Mouse (Mus musculus) limb, embryonic 15.5 days (tissue): ENCODE measurements around the gene 4930524J08Rik. TPM values are rescaled to one million over a fixed set of nuclear protein-coding genes. Genes with fewer than 3 reads are reported as not detected.

Source experiments
- ATAC-seq: fragments of 200-750 bp; cut with Nextera tagmentation; 2 replicates; pipeline ENCODE4 v1.8.0; 2017; ENCODE audit warnings: low read depth, moderate TSS enrichment; ENCODE audit not compliant: insufficient number of reproducible peaks, low FRiP score, low TSS enrichment
- H3K27ac ChIP-seq: fragments of 300-500 bp; sonication (generic); 2 replicates; pipeline ENCODE4 v1.5.1; 2015; ENCODE audit warnings: moderate library complexity, mild to moderate bottlenecking, inconsistent platforms
- H3K27me3 ChIP-seq: fragments of 300-500 bp; sonication (generic); 2 replicates; pipeline ENCODE4 v1.6.1; 2015; ENCODE audit warnings: inconsistent platforms
- H3K36me3 ChIP-seq: fragments of 300-500 bp; sonication (generic); 2 replicates; pipeline ENCODE4 v1.6.1; 2015; ENCODE audit warnings: inconsistent platforms
- H3K4me1 ChIP-seq: fragments of 300-500 bp; sonication (generic); 2 replicates; pipeline ENCODE4 v1.6.1; 2015; ENCODE audit warnings: inconsistent platforms
- H3K4me2 ChIP-seq: fragments of 300-500 bp; sonication (generic); 2 replicates; pipeline ENCODE4 v1.6.1; 2015; ENCODE audit warnings: mild to moderate bottlenecking, inconsistent platforms
- H3K4me3 ChIP-seq: fragments of 300-500 bp; sonication (generic); 2 replicates; pipeline ENCODE4 v1.5.1; 2015; ENCODE audit warnings: mild to moderate bottlenecking, inconsistent platforms
- H3K9ac ChIP-seq: fragments of 300-500 bp; sonication (generic); 2 replicates; pipeline ENCODE4 v1.6.1; 2015; ENCODE audit warnings: inconsistent platforms
- H3K9me3 ChIP-seq: fragments of 300-500 bp; sonication (generic); 2 replicates; pipeline ENCODE4 v1.6.1; 2016; ENCODE audit warnings: inconsistent platforms
- WGBS: fragments of 180-500 bp; shearing (Covaris S2); methylation state at CpG from one replicate; pipeline ENCODE4 v1.1.7; 2015; 5-methylcytosine and 5-hydroxymethylcytosine counted together
- polyA plus RNA-seq: library from polyadenylated mRNA; unstranded; fragments of >200 nt; fragmentation: Nextera tagmentation; extraction: Ambion mirVana; gene quantifications from 2 replicates; pipeline ENCODE4 v1.2.1, GENCODE M21; 2015

The 4930524J08Rik gene
- 1.7 and 2.2 TPM in 2 replicates for polyA plus RNA-seq

GRCm38 (mm10) chr5:99978699-99979442 lies at the start of gene 4930524J08Rik, which contains the start of gene Hnrnpd:
4930524J08Rik (plus strand) TSS chr5:99979061.
Hnrnpd (minus strand) TSS chr5:99978938.
- H3K4me2 ChIP-seq: peak within 1 kb of the TSS; percentile 63
- no peaks in the 10 kb centered on the region for H3K36me3 ChIP-seq
- H3K9me3 ChIP-seq: no peaks in the 10 kb centered on the region
- H3K27ac ChIP-seq: peak within 1 kb of the TSS; percentile 100
- under 1% methylated on average over 92 of the region's 97 CpGs for WGBS
- peak within 1 kb of the TSS; percentile 99 for H3K9ac ChIP-seq
- peaks cover 17% of the 10 kb centered on the region for H3K4me1 ChIP-seq
- H3K27me3 ChIP-seq: no peaks in the 10 kb centered on the region
- peak within 1 kb of the TSS; percentile 92 for H3K4me3 ChIP-seq
- peak; percentile 96 for ATAC-seq

- Histone ChIP-seq H3K27ac (no peak overlapping the region), H3K4me1 (no peaks in the 10 kb centered on the region), H3K36me3 (no peaks in the 10 kb centered on the region), H3K4me3 (no peak overlapping the region), H3K4me2 (no peak overlapping the region), H3K27me3 (no peaks in the 10 kb centered on the region), H3K9me3 (no peaks in the 10 kb centered on the region), H3K9ac (no peak overlapping the region)
- no peak for ATAC-seq
- 76% methylated on average over 6 of the region's 6 CpGs for WGBS
These were observed 47.0 kb upstream of the 4930524J08Rik start for GRCm38 (mm10) chr5:99931910-99932309.

GRCm38 (mm10) chr5:99939440-99939839 lies 39.4 kb upstream of the 4930524J08Rik start:
- Histone ChIP-seq H3K27ac (no peak overlapping the region), H3K27me3 (no peaks in the 10 kb centered on the region), H3K4me1 (no peaks in the 10 kb centered on the region), H3K9ac (no peak overlapping the region), H3K9me3 (no peaks in the 10 kb centered on the region), H3K36me3 (peaks cover 2% of the 10 kb centered on the region; the same call in 1 of the 2 replicates), H3K4me2 (no peak overlapping the region), H3K4me3 (no peak overlapping the region)
- 77% methylated on average over 3 of the region's 3 CpGs for WGBS
- no peak for ATAC-seq

- no peak overlapping the region for H3K9ac ChIP-seq
- no peak overlapping the region for H3K27ac ChIP-seq
- H3K36me3 ChIP-seq: peaks cover 7% of the 10 kb centered on the region; the same call in 1 of the 2 replicates
- no peak overlapping the region for H3K4me2 ChIP-seq
- H3K4me1 ChIP-seq: no peaks in the 10 kb centered on the region
- no peaks in the 10 kb centered on the region for H3K9me3 ChIP-seq
- no peak overlapping the region for H3K4me3 ChIP-seq
- no peak for ATAC-seq
- WGBS: 81% methylated on average over 10 of the region's 10 CpGs
- no peaks in the 10 kb centered on the region for H3K27me3 ChIP-seq
These were observed 37.6 kb upstream of the 4930524J08Rik start for GRCm38 (mm10) chr5:99941273-99941672.

- Histone ChIP-seq H3K27ac (no peak overlapping the region), H3K36me3 (peaks cover 7% of the 10 kb centered on the region; the same call in 1 of the 2 replicates), H3K4me1 (no peaks in the 10 kb centered on the region), H3K9me3 (no peaks in the 10 kb centered on the region), H3K4me2 (no peak overlapping the region), H3K4me3 (no peak overlapping the region), H3K27me3 (no peaks in the 10 kb centered on the region), H3K9ac (no peak overlapping the region)
- no peak for ATAC-seq
- 62% methylated on average over 10 of the region's 10 CpGs for WGBS
These were observed 36.9 kb upstream of the 4930524J08Rik start for GRCm38 (mm10) chr5:99941776-99942502.

- WGBS: 83% methylated on average over 5 of the region's 5 CpGs
- Histone ChIP-seq H3K4me1 (no peaks in the 10 kb centered on the region), H3K27me3 (no peaks in the 10 kb centered on the region), H3K36me3 (peaks cover 16% of the 10 kb centered on the region), H3K4me2 (no peak overlapping the region), H3K9ac (no peak overlapping the region), H3K27ac (no peak overlapping the region), H3K4me3 (no peak overlapping the region), H3K9me3 (no peaks in the 10 kb centered on the region)
- no peak for ATAC-seq
These were observed 26.3 kb upstream of the 4930524J08Rik start for GRCm38 (mm10) chr5:99952513-99952912.

- peaks cover 22% of the 10 kb centered on the region for H3K36me3 ChIP-seq
- H3K27ac ChIP-seq: no peak overlapping the region
- no peak for ATAC-seq
- no peaks in the 10 kb centered on the region for H3K9me3 ChIP-seq
- H3K4me1 ChIP-seq: no peaks in the 10 kb centered on the region
- 62% methylated on average over 1 of the region's 1 CpGs for WGBS
- H3K9ac ChIP-seq: no peak overlapping the region
- no peak overlapping the region for H3K4me2 ChIP-seq
- no peak overlapping the region for H3K4me3 ChIP-seq
- H3K27me3 ChIP-seq: no peaks in the 10 kb centered on the region
These were observed 25.0 kb upstream of the 4930524J08Rik start for GRCm38 (mm10) chr5:99953883-99954282.

- WGBS: 89% methylated on average over 1 of the region's 1 CpGs
- H3K9me3 ChIP-seq: no peaks in the 10 kb centered on the region
- H3K4me1 ChIP-seq: no peaks in the 10 kb centered on the region
- no peaks in the 10 kb centered on the region for H3K27me3 ChIP-seq
- no peak for ATAC-seq
- no peak overlapping the region for H3K4me2 ChIP-seq
- H3K27ac ChIP-seq: no peak overlapping the region
- no peak overlapping the region for H3K9ac ChIP-seq
- no peak overlapping the region for H3K4me3 ChIP-seq
- H3K36me3 ChIP-seq: peaks cover 42% of the 10 kb centered on the region
These were observed 20.2 kb upstream of the 4930524J08Rik start for GRCm38 (mm10) chr5:99958666-99959065.

- ATAC-seq: no peak
- H3K4me2 ChIP-seq: no peak overlapping the region
These were observed 19.5 kb upstream of the 4930524J08Rik start for GRCm38 (mm10) chr5:99959236-99959936.

GRCm38 (mm10) chr5:99959960-99960359 lies 18.9 kb upstream of the 4930524J08Rik start:
- WGBS: 76% methylated on average over 2 of the region's 2 CpGs

More at GRCm38 (mm10) chr5:99959236-99959936, 19.5 kb upstream of the 4930524J08Rik start:
- Histone ChIP-seq H3K27ac (no peak overlapping the region), H3K4me1 (no peaks in the 10 kb centered on the region), H3K27me3 (no peaks in the 10 kb centered on the region), H3K36me3 (peaks cover 47% of the 10 kb centered on the region), H3K4me3 (no peak overlapping the region), H3K9ac (no peak overlapping the region), H3K9me3 (no peaks in the 10 kb centered on the region)
- 85% methylated on average over 2 of the region's 2 CpGs for WGBS

GRCm38 (mm10) chr5:99973941-99974340 lies 4.9 kb upstream of the 4930524J08Rik start:
- 20% methylated on average over 2 of the region's 2 CpGs for WGBS
- no peak overlapping the region for H3K9ac ChIP-seq
- peaks cover 17% of the 10 kb centered on the region for H3K4me1 ChIP-seq
- no peak overlapping the region for H3K27ac ChIP-seq
- H3K27me3 ChIP-seq: no peaks in the 10 kb centered on the region
- ATAC-seq: no peak
- peaks cover 2% of the 10 kb centered on the region; the same call in 1 of the 2 replicates for H3K36me3 ChIP-seq
- no peak overlapping the region; the same call in 1 of the 2 replicates for H3K4me2 ChIP-seq
- no peaks in the 10 kb centered on the region for H3K9me3 ChIP-seq
- H3K4me3 ChIP-seq: no peak overlapping the region

More at GRCm38 (mm10) chr5:99959960-99960359, 18.9 kb upstream of the 4930524J08Rik start:
- H3K27me3 ChIP-seq: no peaks in the 10 kb centered on the region
- no peaks in the 10 kb centered on the region for H3K4me1 ChIP-seq
- no peak overlapping the region for H3K9ac ChIP-seq
- no peaks in the 10 kb centered on the region for H3K9me3 ChIP-seq
- H3K36me3 ChIP-seq: peaks cover 49% of the 10 kb centered on the region
- H3K27ac ChIP-seq: no peak overlapping the region
- no peak overlapping the region for H3K4me3 ChIP-seq
- H3K4me2 ChIP-seq: no peak overlapping the region
- ATAC-seq: no peak
